Mouse (Mus musculus): Measurements from ENCODE around the gene Zbtb8a. TPM values are rescaled to one million over a fixed set of nuclear protein-coding genes. Genes with fewer than 3 reads are reported as not detected.

Zbtb8a gene
- polyA plus RNA-seq, 1 experiment from 2014 or later: 6.6 TPM

GRCm38 (mm10) chr4:129388404-129388803 is 10.5 kb upstream of the Zbtb8a start:
- no peaks in the 10 kb centered on the region for H3K27me3 ChIP-seq (replicated peaks; ENCODE audit: low read depth, poor library complexity, severe bottlenecking)
- no peaks in the 10 kb centered on the region for H3K36me3 ChIP-seq (replicated peaks)
- peaks cover 4% of the 10 kb centered on the region; the same call in 1 of the 2 replicates for H3K4me1 ChIP-seq
- H3K27ac ChIP-seq (replicated peaks): no peak overlapping the region; the same call in 1 of the 2 replicates
- H3K4me3 ChIP-seq: no peak overlapping the region
- 71% methylated on average over 5 of the region's 5 CpGs for WGBS
- no peak for DNase-seq (ENCODE audit: low spot score)
- no peaks in the 10 kb centered on the region for H3K9me3 ChIP-seq

- WGBS: 86% methylated on average over 2 of the region's 2 CpGs
- H3K9me3 ChIP-seq: peaks cover 2% of the 10 kb centered on the region; the same call in 1 of the 2 replicates
These were observed 9.1 kb upstream of the Zbtb8a start for GRCm38 (mm10) chr4:129386989-129387388.

GRCm38 (mm10) chr4:129386269-129386946 is 8.5 kb upstream of the Zbtb8a start:
- peaks cover 5% of the 10 kb centered on the region; the same call in 1 of the 2 replicates for H3K9me3 ChIP-seq
- H3K36me3 ChIP-seq (replicated peaks): no peaks in the 10 kb centered on the region
- WGBS: 91% methylated on average over 8 of the region's 8 CpGs
- H3K27ac ChIP-seq (replicated peaks): no peak overlapping the region
- H3K4me1 ChIP-seq: no peaks in the 10 kb centered on the region
- H3K27me3 ChIP-seq (replicated peaks; ENCODE audit: low read depth, poor library complexity, severe bottlenecking): no peaks in the 10 kb centered on the region
- DNase-seq (ENCODE audit: low spot score): no peak
- H3K4me3 ChIP-seq: no peak overlapping the region

More at GRCm38 (mm10) chr4:129386989-129387388, 9.1 kb upstream of the Zbtb8a start:
- Histone ChIP-seq H3K27me3 (replicated peaks; ENCODE audit: low read depth, poor library complexity, severe bottlenecking) (no peaks in the 10 kb centered on the region), H3K27ac (replicated peaks) (no peak overlapping the region), H3K4me1 (peaks cover under 1% of the 10 kb centered on the region; the same call in 1 of the 2 replicates), H3K4me3 (no peak overlapping the region), H3K36me3 (replicated peaks) (no peaks in the 10 kb centered on the region)
- DNase-seq (ENCODE audit: low spot score): no peak

DNA sequence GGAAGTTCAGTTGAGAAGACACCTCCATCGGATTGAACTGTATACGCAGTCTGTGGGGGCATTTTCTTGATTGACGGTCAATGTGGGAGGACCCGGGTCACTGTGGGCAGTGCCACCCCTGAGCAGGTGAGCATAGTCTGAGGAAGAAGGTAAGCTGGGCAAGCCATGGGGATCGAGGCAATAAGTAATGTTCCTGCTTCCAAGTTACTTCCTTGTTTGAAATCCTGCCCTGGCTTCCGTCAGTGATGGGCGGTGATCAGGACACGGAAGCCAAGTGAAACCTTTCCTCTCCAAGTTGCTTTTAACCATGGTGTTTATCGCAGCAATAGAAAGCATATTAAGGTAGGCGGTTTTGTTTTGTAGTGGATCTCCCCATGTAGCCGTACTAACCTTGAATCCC is 7.8 kb upstream of the Zbtb8a start:
- DNase-seq (ENCODE audit: low spot score): no peak
- no peaks in the 10 kb centered on the region for H3K4me1 ChIP-seq
- WGBS: 92% methylated on average over 11 of the region's 11 CpGs
- H3K36me3 ChIP-seq (replicated peaks): no peaks in the 10 kb centered on the region
- peaks cover 5% of the 10 kb centered on the region; the same call in 1 of the 2 replicates for H3K9me3 ChIP-seq
- H3K27me3 ChIP-seq (replicated peaks; ENCODE audit: low read depth, poor library complexity, severe bottlenecking): no peaks in the 10 kb centered on the region
- no peak overlapping the region for H3K27ac ChIP-seq (replicated peaks)
- no peak overlapping the region for H3K4me3 ChIP-seq

GRCm38 (mm10) chr4:129384440-129384839 is 6.5 kb upstream of the Zbtb8a start:
- no peak for DNase-seq (ENCODE audit: low spot score)
- H3K27me3 ChIP-seq (replicated peaks; ENCODE audit: low read depth, poor library complexity, severe bottlenecking): peaks cover 11% of the 10 kb centered on the region
- H3K4me1 ChIP-seq: no peaks in the 10 kb centered on the region
- WGBS: 42% methylated on average over 6 of the region's 6 CpGs
- H3K27ac ChIP-seq (replicated peaks): no peak overlapping the region
- no peaks in the 10 kb centered on the region for H3K36me3 ChIP-seq (replicated peaks)
- H3K4me3 ChIP-seq: no peak overlapping the region
- H3K9me3 ChIP-seq: peaks cover 5% of the 10 kb centered on the region; the same call in 1 of the 2 replicates

DNA sequence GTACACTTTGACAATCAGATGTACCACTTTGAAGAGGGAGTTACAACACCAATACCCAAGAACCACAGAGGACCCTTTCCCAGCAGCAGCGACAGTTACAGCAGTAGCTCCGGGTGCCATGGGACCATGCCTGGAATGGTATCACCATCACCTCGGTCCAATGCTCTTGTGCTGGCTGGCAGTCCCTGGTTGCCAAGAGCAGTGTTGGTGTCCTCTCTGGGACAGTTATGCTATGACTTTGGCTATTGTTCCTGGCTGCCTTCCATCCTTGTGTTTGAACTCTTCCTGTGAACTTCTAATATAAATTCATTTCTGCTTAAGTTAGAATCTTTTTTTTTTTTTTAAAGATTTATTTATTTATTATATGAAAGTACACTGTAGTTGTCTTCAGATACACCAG is 5.7 kb upstream of the Zbtb8a start:
- 91% methylated on average over 3 of the region's 3 CpGs for WGBS
- Histone ChIP-seq H3K27ac (replicated peaks) (no peak overlapping the region), H3K36me3 (replicated peaks) (no peaks in the 10 kb centered on the region), H3K4me3 (no peak overlapping the region), H3K27me3 (replicated peaks; ENCODE audit: low read depth, poor library complexity, severe bottlenecking) (peaks cover 19% of the 10 kb centered on the region), H3K4me1 (no peaks in the 10 kb centered on the region), H3K9me3 (peaks cover 5% of the 10 kb centered on the region; the same call in 1 of the 2 replicates)
- no peak for DNase-seq (ENCODE audit: low spot score)

GRCm38 (mm10) chr4:129382488-129382887 is 4.6 kb upstream of the Zbtb8a start:
- no peak for DNase-seq (ENCODE audit: low spot score)
- peaks cover 30% of the 10 kb centered on the region for H3K27me3 ChIP-seq (replicated peaks; ENCODE audit: low read depth, poor library complexity, severe bottlenecking)
- no peaks in the 10 kb centered on the region for H3K36me3 ChIP-seq (replicated peaks)
- H3K27ac ChIP-seq (replicated peaks): no peak overlapping the region
- no peak overlapping the region for H3K4me3 ChIP-seq
- WGBS: 92% methylated on average over 2 of the region's 2 CpGs
- H3K9me3 ChIP-seq: peaks cover 5% of the 10 kb centered on the region; the same call in 1 of the 2 replicates
- peaks cover 5% of the 10 kb centered on the region; the same call in 1 of the 2 replicates for H3K4me1 ChIP-seq

DNA sequence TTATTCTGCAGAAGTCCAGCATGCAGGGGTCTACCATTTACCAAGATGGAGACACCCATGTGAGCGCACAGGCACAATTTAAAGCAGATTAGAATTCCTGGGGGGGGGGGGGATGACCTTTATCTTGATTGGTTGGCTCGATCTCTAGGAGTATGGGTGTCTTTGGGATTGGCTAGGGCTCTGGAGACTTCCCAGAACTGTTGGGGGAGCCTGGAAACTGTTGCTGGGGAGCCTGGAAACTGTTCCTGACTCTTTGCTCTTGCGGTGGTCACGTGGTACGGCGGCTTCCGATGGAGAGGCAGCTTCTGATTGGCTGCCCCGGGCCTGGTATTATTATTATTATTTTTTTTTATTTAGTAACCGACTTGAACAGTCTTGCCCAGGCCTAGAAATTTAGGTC is 4.1 kb upstream of the Zbtb8a start:
- Histone ChIP-seq H3K9me3 (peaks cover 5% of the 10 kb centered on the region; the same call in 1 of the 2 replicates), H3K27ac (replicated peaks) (no peak overlapping the region), H3K4me1 (peaks cover 7% of the 10 kb centered on the region; the same call in 1 of the 2 replicates), H3K36me3 (replicated peaks) (no peaks in the 10 kb centered on the region), H3K4me3 (no peak overlapping the region), H3K27me3 (replicated peaks; ENCODE audit: low read depth, poor library complexity, severe bottlenecking) (peaks cover 35% of the 10 kb centered on the region)
- 91% methylated on average over 9 of the region's 9 CpGs for WGBS
- DNase-seq (ENCODE audit: low spot score): no peak

DNA sequence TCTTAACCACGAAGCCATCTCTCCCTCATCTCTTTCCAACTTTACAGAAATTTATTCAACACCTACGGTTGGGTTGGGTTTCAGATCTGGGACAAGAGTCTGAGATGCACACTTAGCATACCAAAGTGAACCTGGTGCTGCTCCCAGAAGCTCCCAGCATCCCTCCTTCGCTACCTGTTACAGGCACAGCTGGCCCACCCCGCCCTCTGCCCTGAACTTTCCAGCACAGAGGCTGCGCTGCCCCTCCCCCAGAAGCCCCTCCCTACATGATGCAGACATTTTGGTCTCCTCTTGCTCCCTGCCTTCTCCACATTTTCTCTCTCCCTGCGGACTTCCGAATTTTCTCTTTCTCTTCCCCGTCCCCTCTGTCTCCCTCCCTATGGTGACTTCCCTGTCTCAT is 3.2 kb upstream of the Zbtb8a start:
- no peak for DNase-seq (ENCODE audit: low spot score)
- Histone ChIP-seq H3K27ac (replicated peaks) (no peak overlapping the region), H3K27me3 (replicated peaks; ENCODE audit: low read depth, poor library complexity, severe bottlenecking) (peaks cover 43% of the 10 kb centered on the region), H3K4me3 (no peak overlapping the region), H3K36me3 (replicated peaks) (no peaks in the 10 kb centered on the region), H3K4me1 (peaks cover 12% of the 10 kb centered on the region; the same call in 1 of the 2 replicates), H3K9me3 (peaks cover 5% of the 10 kb centered on the region; the same call in 1 of the 2 replicates)
- 77% methylated on average over 8 of the region's 8 CpGs for WGBS

DNA sequence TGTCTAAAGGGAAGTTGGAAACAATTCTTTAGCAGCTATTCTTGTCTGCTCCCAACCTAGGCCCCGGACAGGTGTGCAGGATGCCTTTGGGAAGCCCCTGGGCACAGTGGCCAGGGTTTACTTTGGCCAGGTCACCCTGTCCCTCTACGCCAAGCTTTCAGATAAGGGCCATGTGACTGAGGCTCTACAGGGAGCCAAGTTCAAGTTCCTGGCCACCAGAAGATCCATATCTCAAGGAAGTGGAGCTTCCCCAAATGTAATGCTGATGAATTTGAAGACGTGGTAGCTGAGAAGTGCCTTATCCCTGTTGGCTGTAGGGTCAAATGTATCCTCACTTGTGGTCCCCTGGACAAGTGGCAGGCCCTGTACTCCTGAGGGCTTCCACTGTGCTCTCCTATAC is 1.9 kb upstream of the Zbtb8a start:
- Histone ChIP-seq H3K27ac (replicated peaks) (no peak overlapping the region), H3K4me3 (no peak overlapping the region), H3K36me3 (replicated peaks) (no peaks in the 10 kb centered on the region), H3K4me1 (peaks cover 16% of the 10 kb centered on the region), H3K9me3 (peaks cover 5% of the 10 kb centered on the region; the same call in 1 of the 2 replicates), H3K27me3 (replicated peaks; ENCODE audit: low read depth, poor library complexity, severe bottlenecking) (peaks cover 57% of the 10 kb centered on the region)
- WGBS: 88% methylated on average over 3 of the region's 3 CpGs
- no peak for DNase-seq (ENCODE audit: low spot score)

GRCm38 (mm10) chr4:129376961-129377545 is 863 bp downstream of the Zbtb8a start:
- Histone ChIP-seq H3K9me3 (peaks cover 4% of the 10 kb centered on the region; the same call in 1 of the 2 replicates), H3K27me3 (replicated peaks; ENCODE audit: low read depth, poor library complexity, severe bottlenecking) (peaks cover 70% of the 10 kb centered on the region), H3K27ac (replicated peaks) (peak overlapping the region; percentile 87), H3K36me3 (replicated peaks) (no peaks in the 10 kb centered on the region), H3K4me3 (peak overlapping the region; percentile 72), H3K4me1 (peaks cover 17% of the 10 kb centered on the region)
- DNase-seq (ENCODE audit: low spot score): peak; percentile 62
- 2% methylated on average over 68 of the region's 68 CpGs for WGBS

DNA sequence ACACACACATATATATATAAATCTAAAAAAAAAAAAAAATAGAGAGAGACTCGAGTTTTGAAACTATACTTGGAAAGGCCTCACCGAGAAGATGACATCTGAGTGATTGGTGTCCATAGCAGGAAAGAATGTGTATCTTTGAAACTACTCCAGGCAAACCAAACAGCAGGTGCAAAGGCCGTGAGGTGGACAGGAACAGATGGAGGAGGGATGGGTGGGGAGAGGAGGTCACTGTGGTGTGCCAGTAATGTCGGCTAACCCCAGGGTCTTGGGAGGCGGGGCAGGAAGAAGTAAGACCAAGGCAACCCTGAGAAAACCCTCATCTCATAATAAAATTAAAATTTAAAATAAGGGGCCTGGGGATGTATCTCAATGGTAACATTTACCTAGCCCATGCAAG is 2.1 kb downstream of the Zbtb8a start:
- no peak for DNase-seq (ENCODE audit: low spot score)
- Histone ChIP-seq H3K27me3 (replicated peaks; ENCODE audit: low read depth, poor library complexity, severe bottlenecking) (peaks cover 70% of the 10 kb centered on the region), H3K27ac (replicated peaks) (no peak overlapping the region), H3K9me3 (no peaks in the 10 kb centered on the region), H3K4me3 (no peak overlapping the region), H3K36me3 (replicated peaks) (no peaks in the 10 kb centered on the region), H3K4me1 (peaks cover 17% of the 10 kb centered on the region)
- WGBS: 71% methylated on average over 5 of the region's 5 CpGs

DNA sequence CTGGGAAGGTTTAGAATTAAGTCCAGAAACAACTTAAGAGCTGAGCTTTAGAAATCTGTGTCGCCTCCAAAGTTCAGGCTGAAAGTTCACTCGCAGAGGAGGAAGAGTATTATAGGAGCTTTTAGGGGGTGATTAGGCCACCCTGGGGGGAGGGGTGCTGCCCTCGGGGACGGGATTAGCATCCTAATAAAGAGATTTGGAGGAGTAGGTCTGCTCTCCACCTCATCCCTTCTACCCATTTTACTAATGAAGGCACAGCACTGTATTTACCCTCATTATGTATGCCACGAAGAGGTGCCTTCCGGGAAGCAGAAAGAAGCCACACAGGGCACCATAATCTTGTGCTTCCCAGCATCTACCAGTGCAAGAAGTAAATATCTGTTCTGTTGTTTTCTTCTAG is 2.9 kb downstream of the Zbtb8a start:
- no peak for DNase-seq (ENCODE audit: low spot score)
- WGBS: 13% methylated on average over 6 of the region's 6 CpGs
- H3K27me3 ChIP-seq (replicated peaks; ENCODE audit: low read depth, poor library complexity, severe bottlenecking): peaks cover 65% of the 10 kb centered on the region

More for the DNA sequence above, 2.9 kb downstream of the Zbtb8a start:
- Histone ChIP-seq H3K27ac (replicated peaks) (no peak overlapping the region), H3K4me1 (peaks cover 17% of the 10 kb centered on the region), H3K9me3 (no peaks in the 10 kb centered on the region), H3K4me3 (no peak overlapping the region), H3K36me3 (replicated peaks) (no peaks in the 10 kb centered on the region)

Data from embryonic facial prominence, embryonic 10.5 days (tissue).